Mouse (Mus musculus): ENCODE data around the gene 4932438A13Rik. TPM values are rescaled to one million over a fixed set of nuclear protein-coding genes. Genes with fewer than 3 reads are reported as not detected.

4932438A13Rik gene
- polyA plus RNA-seq, 1 experiment from 2014 or later = 51.2 TPM

Other genes with a start within 250 kb of the 4932438A13Rik start
- 17.5 and 17.9 TPM in 2 replicates for gene Bbs7, start 249.6 kb upstream of the 4932438A13Rik start, polyA plus RNA-seq (2015; fragmentation: Nextera tagmentation; extraction: Ambion mirVana)
- gene Trpc3, start 172.9 kb upstream of the 4932438A13Rik start, polyA plus RNA-seq (2015; fragmentation: Nextera tagmentation; extraction: Ambion mirVana) = 3.3 and 3.7 TPM in 2 replicates
- 0.37 and 0.62 TPM in 2 replicates for gene Adad1, start 200.4 kb downstream of the 4932438A13Rik start, polyA plus RNA-seq (2015; fragmentation: Nextera tagmentation; extraction: Ambion mirVana)